Mouse (Mus musculus) heart, embryonic 16.5 days (tissue): ENCODE measurements at regions not wholly inside any gene's neighbourhood (a gene's known extent, or its start where the extent isn't known, plus 50 kb on each side); places are given as distances from the start of the nearest gene placed in this dataset.

ENCODE experiments used
- ATAC-seq: fragments of 200-750 bp; cut with Nextera tagmentation; replicated peaks from 2 replicates; pipeline ENCODE4 v1.8.0; 2017; ENCODE audit warnings: moderate number of reproducible peaks; ENCODE audit not compliant: insufficient read depth, low FRiP score; ENCODE audit errors: extremely low read depth
- H3K27ac ChIP-seq: fragments of 300-500 bp; sonication (generic); 2 replicates; pipeline ENCODE4 v1.5.1; 2014; ENCODE audit warnings: mild to moderate bottlenecking, low read length, control low read depth, moderate library complexity
- H3K27me3 ChIP-seq: fragments of 300-500 bp; sonication (generic); 2 replicates; pipeline ENCODE4 v1.6.1; 2014; ENCODE audit warnings: low read length, mixed read lengths; ENCODE audit not compliant: control insufficient read depth, insufficient read depth
- H3K36me3 ChIP-seq: fragments of 300-500 bp; sonication (generic); 2 replicates; pipeline ENCODE4 v1.6.1; 2014; ENCODE audit not compliant: control insufficient read depth, insufficient read depth
- H3K4me1 ChIP-seq: fragments of 300-500 bp; sonication (generic); 2 replicates; pipeline ENCODE4 v1.6.1; 2014; ENCODE audit warnings: low read length, mixed read lengths; ENCODE audit not compliant: control insufficient read depth, insufficient read depth
- H3K4me2 ChIP-seq: fragments of 300-500 bp; sonication (generic); 2 replicates; pipeline ENCODE4 v1.6.1; 2014; ENCODE audit warnings: low read depth, mild to moderate bottlenecking, control low read depth, low read length
- H3K4me3 ChIP-seq: fragments of 300-500 bp; sonication (generic); 2 replicates; pipeline ENCODE4 v1.5.1; 2014; ENCODE audit warnings: mild to moderate bottlenecking, control low read depth, low read length
- H3K9ac ChIP-seq: fragments of 300-500 bp; sonication (generic); 2 replicates; pipeline ENCODE4 v1.6.1; 2014; ENCODE audit warnings: low read length, control low read depth
- H3K9me3 ChIP-seq: fragments of 300-500 bp; sonication (generic); replicated peaks from 2 replicates; pipeline ENCODE4 v1.6.1; 2016; ENCODE audit warnings: low read length; ENCODE audit not compliant: control insufficient read depth
- WGBS: fragments of 180-500 bp; shearing (Covaris S2); extraction: QIAGEN DNeasy Blood & Tissue Kit; methylation state at CpG from one replicate; pipeline ENCODE4 v1.1.7; 2014; 5-methylcytosine and 5-hydroxymethylcytosine counted together

DNA sequence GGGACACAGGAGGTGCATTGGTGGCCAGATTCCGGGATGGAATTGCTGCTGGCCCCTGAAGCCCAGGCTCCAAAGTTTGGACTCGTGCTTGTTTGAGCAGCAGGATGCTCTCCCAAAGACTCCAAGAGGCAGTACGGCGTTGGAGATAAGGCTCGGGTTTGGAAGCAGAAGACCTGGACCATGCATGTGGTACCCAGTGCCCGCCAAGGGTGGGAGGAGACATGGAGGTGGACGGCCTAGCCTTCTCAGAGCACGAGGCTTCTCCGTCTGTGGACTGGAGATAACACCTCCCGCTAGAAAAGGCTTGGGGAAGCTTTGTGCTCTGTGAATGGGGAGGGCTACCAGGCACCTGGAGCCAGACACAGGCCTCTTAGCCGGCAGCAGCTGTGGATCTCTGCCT is 271.7 kb downstream of the Rps6kc1 start:
- no peaks in the 10 kb centered on the region for H3K27me3 ChIP-seq
- WGBS: 72% methylated on average over 11 of the region's 11 CpGs
- H3K4me2 ChIP-seq: no peak overlapping the region

DNA sequence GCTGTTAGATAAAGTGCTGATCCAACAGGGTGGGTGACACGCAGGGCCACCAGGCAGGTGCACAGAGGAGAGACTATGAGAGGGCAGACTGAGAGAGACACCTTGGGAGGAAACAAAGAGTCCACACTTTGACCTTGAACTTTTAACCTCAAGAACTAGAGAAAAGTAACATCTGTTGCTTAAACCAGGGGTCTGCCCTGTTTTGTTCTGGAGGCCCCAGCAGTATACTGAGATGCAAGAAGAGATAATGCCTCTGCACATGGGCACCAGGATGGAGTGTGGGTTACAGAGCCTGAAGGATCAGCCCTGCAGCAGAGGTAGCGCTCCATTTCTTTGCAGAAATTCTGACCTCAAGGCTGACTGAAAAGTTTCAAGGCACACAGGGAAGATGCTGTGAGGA is 276.6 kb downstream of the Rps6kc1 start:
- Histone ChIP-seq H3K4me3 (no peak overlapping the region), H3K27ac (no peak overlapping the region), H3K27me3 (no peaks in the 10 kb centered on the region), H3K4me2 (no peak overlapping the region), H3K9me3 (no peaks in the 10 kb centered on the region), H3K9ac (no peak overlapping the region), H3K36me3 (no peaks in the 10 kb centered on the region), H3K4me1 (no peaks in the 10 kb centered on the region)
- 81% methylated on average over 2 of the region's 2 CpGs for WGBS
- ATAC-seq: no peak

More for the DNA sequence above, 271.7 kb downstream of the Rps6kc1 start:
- ATAC-seq: no peak
- no peak overlapping the region for H3K4me3 ChIP-seq
- no peaks in the 10 kb centered on the region for H3K4me1 ChIP-seq
- no peak overlapping the region for H3K27ac ChIP-seq
- H3K9me3 ChIP-seq: no peaks in the 10 kb centered on the region
- H3K9ac ChIP-seq: no peak overlapping the region
- H3K36me3 ChIP-seq: no peaks in the 10 kb centered on the region

DNA sequence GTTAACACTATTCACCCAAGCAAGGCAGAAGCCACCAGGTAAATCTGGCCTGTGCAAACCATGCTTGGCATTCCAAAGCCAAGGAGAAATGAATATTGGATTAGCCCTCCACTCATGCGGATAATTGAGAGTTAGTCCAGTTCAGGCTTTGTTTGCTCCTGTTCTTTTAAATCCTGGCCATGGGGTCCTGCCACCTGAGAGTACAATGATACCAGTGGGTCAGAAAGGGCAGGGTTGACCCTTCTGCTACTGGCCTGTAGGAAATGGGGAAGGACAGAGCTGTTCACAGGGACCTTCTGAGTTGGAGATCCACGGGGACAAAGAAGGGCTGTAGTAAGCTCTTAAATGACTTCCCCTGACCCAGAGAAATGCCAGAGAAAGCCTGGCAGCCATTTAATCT is 279.9 kb downstream of the Rps6kc1 start:
- Histone ChIP-seq H3K27ac (no peak overlapping the region), H3K27me3 (no peaks in the 10 kb centered on the region), H3K9ac (no peak overlapping the region), H3K4me1 (no peaks in the 10 kb centered on the region), H3K9me3 (no peaks in the 10 kb centered on the region), H3K36me3 (no peaks in the 10 kb centered on the region), H3K4me3 (no peak overlapping the region), H3K4me2 (no peak overlapping the region)
- no peak for ATAC-seq
- WGBS: 65% methylated on average over 2 of the region's 2 CpGs

DNA sequence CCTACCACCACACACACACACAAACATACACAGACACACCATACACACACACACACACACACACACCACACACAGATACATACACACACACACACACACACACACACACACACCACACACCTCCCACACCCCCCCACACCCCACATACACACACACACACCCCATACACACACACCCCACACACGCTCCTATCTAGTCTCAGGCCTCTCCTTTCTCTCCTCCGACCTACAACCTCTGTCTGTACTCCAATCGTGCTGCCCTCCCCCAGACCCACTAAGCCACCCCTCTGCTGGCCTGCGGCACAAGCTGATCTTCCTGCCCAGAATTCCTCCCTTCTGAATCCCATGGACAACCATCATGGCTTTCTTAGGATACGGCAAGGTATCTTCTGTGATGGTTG is 281.4 kb downstream of the Rps6kc1 start:
- WGBS: 84% methylated on average over 5 of the region's 5 CpGs

DNA sequence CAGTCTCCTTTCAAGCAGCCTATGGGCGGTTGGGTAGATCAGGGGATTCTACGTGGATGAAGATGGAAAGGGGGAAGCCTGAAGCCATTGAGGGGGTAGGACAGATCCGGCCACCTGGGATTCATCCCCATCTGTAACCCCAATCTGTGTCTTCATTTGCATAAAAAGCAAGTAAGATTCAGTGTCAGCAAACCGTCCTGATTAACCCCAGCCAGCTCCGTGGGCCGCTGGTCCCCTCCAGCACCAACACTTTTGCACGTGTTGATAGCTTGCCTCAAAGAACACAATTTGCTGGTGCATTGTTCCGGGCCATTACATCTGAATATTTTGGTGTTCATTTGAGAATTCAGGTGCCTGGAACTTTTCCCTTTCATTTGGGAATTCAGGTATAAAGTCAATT is 287.7 kb downstream of the Rps6kc1 start:
- WGBS: 90% methylated on average over 8 of the region's 8 CpGs
- Histone ChIP-seq H3K27ac (no peak overlapping the region), H3K4me1 (no peaks in the 10 kb centered on the region), H3K9me3 (no peaks in the 10 kb centered on the region), H3K36me3 (no peaks in the 10 kb centered on the region), H3K4me2 (no peak overlapping the region), H3K9ac (no peak overlapping the region), H3K4me3 (no peak overlapping the region), H3K27me3 (no peaks in the 10 kb centered on the region)
- no peak for ATAC-seq

More for the DNA sequence above, 281.4 kb downstream of the Rps6kc1 start:
- Histone ChIP-seq H3K9ac (no peak overlapping the region), H3K4me2 (no peak overlapping the region), H3K4me3 (no peak overlapping the region), H3K27ac (no peak overlapping the region), H3K27me3 (no peaks in the 10 kb centered on the region), H3K4me1 (no peaks in the 10 kb centered on the region), H3K36me3 (no peaks in the 10 kb centered on the region), H3K9me3 (no peaks in the 10 kb centered on the region)
- no peak for ATAC-seq

DNA sequence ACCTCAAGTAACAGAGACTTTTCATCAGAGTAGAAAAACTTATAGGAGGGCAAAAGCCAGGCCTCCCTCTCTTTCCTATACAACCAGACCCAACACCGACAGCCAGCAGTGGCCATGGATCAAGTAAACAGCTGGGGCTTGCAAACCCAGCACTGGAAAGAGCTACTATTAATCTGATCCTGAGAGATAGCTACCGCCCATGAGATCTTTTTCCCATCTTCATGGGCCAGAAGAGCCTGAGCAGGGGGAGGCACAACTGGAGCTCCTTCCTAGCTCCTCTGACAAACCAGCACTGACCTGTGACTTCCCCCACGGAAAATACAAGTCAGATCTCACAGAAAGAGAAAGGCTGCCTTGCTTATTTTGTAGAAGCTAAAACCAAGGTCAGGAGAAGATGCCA is 311.1 kb downstream of the Rps6kc1 start:
- Histone ChIP-seq H3K27ac (no peak overlapping the region), H3K4me1 (peaks cover 4% of the 10 kb centered on the region; the same call in 1 of the 2 replicates), H3K27me3 (no peaks in the 10 kb centered on the region), H3K4me2 (no peak overlapping the region), H3K9me3 (no peaks in the 10 kb centered on the region), H3K36me3 (no peaks in the 10 kb centered on the region), H3K4me3 (no peak overlapping the region), H3K9ac (no peak overlapping the region)
- ATAC-seq: no peak
- WGBS: 62% methylated on average over 3 of the region's 3 CpGs

DNA sequence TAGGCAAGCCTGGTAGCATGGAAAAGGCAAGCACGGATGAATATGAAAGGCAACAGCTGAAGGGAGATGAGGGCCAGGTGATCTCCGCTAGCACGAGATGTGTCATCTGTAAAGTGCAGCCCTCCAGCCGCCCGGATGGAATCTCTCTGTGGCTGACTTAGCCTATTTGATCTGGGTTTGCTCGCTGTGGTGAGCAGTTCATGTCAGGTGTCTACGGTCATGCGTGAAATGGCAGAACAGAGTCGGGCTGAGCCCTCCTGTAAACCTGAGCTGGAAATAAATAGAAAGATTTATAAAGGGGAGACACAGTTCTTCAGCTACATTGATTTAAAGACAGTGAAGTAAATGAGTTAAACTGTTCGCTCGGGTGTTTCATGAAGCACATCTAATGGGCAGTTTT is 311.9 kb downstream of the Rps6kc1 start:
- ATAC-seq: no peak
- peaks cover 4% of the 10 kb centered on the region; the same call in 1 of the 2 replicates for H3K4me1 ChIP-seq
- H3K9ac ChIP-seq: no peak overlapping the region
- WGBS: 83% methylated on average over 11 of the region's 11 CpGs
- no peak overlapping the region for H3K27ac ChIP-seq
- no peaks in the 10 kb centered on the region for H3K9me3 ChIP-seq
- H3K36me3 ChIP-seq: no peaks in the 10 kb centered on the region
- no peaks in the 10 kb centered on the region for H3K27me3 ChIP-seq
- no peak overlapping the region for H3K4me2 ChIP-seq
- no peak overlapping the region for H3K4me3 ChIP-seq

DNA sequence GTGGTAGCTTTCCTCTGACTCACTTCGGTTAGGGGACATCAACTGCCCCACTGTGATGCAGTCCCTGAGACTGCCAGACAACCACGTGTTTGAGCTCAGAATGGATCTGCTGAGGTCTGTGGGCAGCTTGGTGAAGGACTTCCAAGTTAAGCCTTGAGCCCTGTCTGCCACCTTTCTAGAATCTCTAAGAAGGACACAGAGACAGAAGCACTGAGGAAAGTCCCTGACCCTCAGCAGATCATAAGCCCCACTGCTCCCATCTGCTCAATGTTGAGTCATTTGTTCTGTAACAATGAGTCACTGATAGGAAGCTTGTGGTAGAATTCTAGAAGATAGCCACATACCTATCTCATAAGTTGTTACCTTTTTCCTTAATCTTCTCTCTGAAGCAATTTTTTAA is 315.4 kb downstream of the Rps6kc1 start:
- no peak for ATAC-seq
- no peak overlapping the region for H3K4me2 ChIP-seq
- no peaks in the 10 kb centered on the region for H3K9me3 ChIP-seq
- H3K9ac ChIP-seq: no peak overlapping the region
- H3K27me3 ChIP-seq: no peaks in the 10 kb centered on the region
- WGBS: 76% methylated on average over 2 of the region's 2 CpGs
- H3K27ac ChIP-seq: no peak overlapping the region
- no peak overlapping the region for H3K4me3 ChIP-seq
- no peaks in the 10 kb centered on the region for H3K4me1 ChIP-seq
- no peaks in the 10 kb centered on the region for H3K36me3 ChIP-seq

DNA sequence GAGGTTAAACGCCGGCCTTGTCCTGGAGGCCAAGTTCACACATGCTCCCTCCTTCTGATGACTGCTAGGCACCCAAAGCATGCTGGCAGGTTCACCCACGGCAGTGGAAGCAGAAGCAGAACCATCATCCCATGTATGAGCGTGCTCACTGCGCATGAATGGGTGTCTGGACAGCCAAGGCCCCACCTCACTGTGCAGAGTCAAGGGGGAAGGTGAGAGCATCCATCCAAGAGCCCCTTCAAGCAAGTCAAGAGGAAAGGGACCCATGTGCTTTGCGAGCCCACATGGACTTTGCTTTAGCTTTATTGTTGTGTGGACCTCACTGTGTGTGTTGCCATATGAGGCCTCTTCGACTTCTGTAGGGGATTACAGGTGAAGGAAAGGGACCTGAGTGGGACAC is 319.9 kb downstream of the Rps6kc1 start:
- H3K4me3 ChIP-seq: no peak overlapping the region
- H3K9me3 ChIP-seq: no peaks in the 10 kb centered on the region
- H3K4me2 ChIP-seq: no peak overlapping the region
- H3K9ac ChIP-seq: no peak overlapping the region
- no peaks in the 10 kb centered on the region for H3K36me3 ChIP-seq
- H3K27ac ChIP-seq: no peak overlapping the region
- H3K27me3 ChIP-seq: no peaks in the 10 kb centered on the region
- no peak for ATAC-seq
- 89% methylated on average over 7 of the region's 7 CpGs for WGBS
- no peaks in the 10 kb centered on the region for H3K4me1 ChIP-seq

DNA sequence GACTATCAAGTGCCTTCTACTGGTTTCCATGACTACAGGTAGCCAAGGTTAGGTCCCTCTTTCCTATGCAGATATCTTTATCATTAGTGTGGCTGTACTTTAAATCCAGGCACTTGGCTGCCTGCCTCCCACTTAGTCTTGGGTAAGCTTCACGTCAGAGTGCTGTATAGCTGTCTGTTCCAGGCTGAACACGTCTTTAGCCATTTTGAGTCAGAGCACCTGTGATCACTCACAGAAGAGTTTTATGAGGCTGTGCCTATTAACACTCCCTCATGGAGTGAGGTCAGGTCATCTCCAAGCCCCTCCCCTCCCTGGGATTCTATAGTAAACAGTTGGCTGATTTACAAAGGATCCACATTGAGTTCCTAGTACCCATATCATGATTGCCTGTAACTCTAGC is 322.0 kb downstream of the Rps6kc1 start:
- Histone ChIP-seq H3K9ac (no peak overlapping the region), H3K4me2 (no peak overlapping the region), H3K27me3 (no peaks in the 10 kb centered on the region), H3K36me3 (no peaks in the 10 kb centered on the region), H3K9me3 (no peaks in the 10 kb centered on the region), H3K4me3 (no peak overlapping the region), H3K4me1 (no peaks in the 10 kb centered on the region), H3K27ac (no peak overlapping the region)
- 26% methylated on average over 2 of the region's 2 CpGs for WGBS
- no peak for ATAC-seq
